Mouse (Mus musculus): ENCODE data around the gene Cmc1.

The Cmc1 gene

GRCm38 (mm10) chr9:118024966-118025365 lies 125.0 kb downstream of the Cmc1 start:
- DNase-seq: no peak
